Mouse (Mus musculus): Measurements from ENCODE around the gene Alox5. TPM values are rescaled to one million over a fixed set of nuclear protein-coding genes. Genes with fewer than 3 reads are reported as not detected.

Gene Alox5
- total and polyA plus RNA-seq, 3 experiments: not detected

DNA sequence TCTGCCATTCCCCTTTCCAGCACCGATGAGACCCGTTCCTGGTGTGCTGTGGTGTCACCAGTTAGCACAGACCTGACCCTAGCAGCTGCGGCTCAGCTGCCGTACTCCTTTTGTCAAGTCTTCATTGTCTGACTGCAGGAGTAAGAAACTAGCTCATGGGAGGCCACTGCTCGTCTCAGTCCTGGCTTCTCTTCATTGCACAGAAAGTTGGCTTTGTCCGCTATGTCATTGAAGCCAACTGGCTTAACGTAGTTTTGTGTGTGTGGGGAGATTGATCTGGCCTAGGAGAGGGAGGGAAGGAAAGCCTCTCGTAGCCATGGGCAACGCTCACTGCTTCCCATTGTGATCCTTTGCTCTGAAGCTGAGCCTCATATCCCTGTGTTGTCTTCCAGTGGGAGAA lies 55.7 kb downstream of the Alox5 start:
- no peak overlapping the region for H3K9ac ChIP-seq (ENCODE audit: insufficient read depth, low read depth)
- TF ChIP-seq TBP (conservative IDR thresholded peaks at IDR 0.05; ENCODE audit: low read depth, low read length) (no peak), JUND (conservative IDR thresholded peaks at IDR 0.05; ENCODE audit: low read depth, low read length) (no peak), MXI1 (IDR thresholded peaks at IDR 0.05; ENCODE audit: low read depth, low read length) (no peak), USF2 (conservative IDR thresholded peaks at IDR 0.05; ENCODE audit: low read depth, low read length) (no peak), CHD1 (IDR thresholded peaks at IDR 0.05; ENCODE audit: low read depth, low read length) (no peak), MAZ (IDR thresholded peaks at IDR 0.05; ENCODE audit: low read depth, low read length) (no peak), MAX (IDR thresholded peaks at IDR 0.05; ENCODE audit: low read length) (no peak)
- no peak overlapping the region for H3K4me3 ChIP-seq (replicated peaks in 1 of 3; ENCODE audit: low read depth in 2 of 3, low read length in 2 of 3, poor library complexity in 1 of 3)
- no peaks in the 10 kb centered on the region; a peak in 1 of 4 replicates for H3K4me1 ChIP-seq (ENCODE audit: control insufficient read depth in 1 of 2, insufficient read depth in 2 of 2)
- no peaks in the 10 kb centered on the region for H3K9me3 ChIP-seq (replicated peaks; ENCODE audit: low read length)
- in situ Hi-C loops (cut with MboI; ENCODE audit: low pct_ligation_motif_present, low pct_unique_long_range_greater_than_20kb, low sequenced_read_pairs): loop anchor here (25.0 kb wide), 2 partner anchors 193 to 393 kb away; partner anchors contain the start of gene Washc2
- DNase-seq (ENCODE audit: extremely low read depth): no peak
- no peaks in the 10 kb centered on the region for H3K27me3 ChIP-seq (replicated peaks)
- dilution Hi-C loops (cut with MboI; ENCODE audit: extremely low pct_ligation_motif_present, extremely low pct_unique_long_range_greater_than_20kb, low sequenced_read_pairs): no loop called here
- no peak overlapping the region for H3K4me2 ChIP-seq (ENCODE audit: insufficient read depth, low read depth, poor library complexity, severe bottlenecking)
- peaks cover 7 to 9% of the 10 kb centered on the region in 2 experiments for H3K36me3 ChIP-seq (replicated peaks in 1 of 2; ENCODE audit: control insufficient read depth in 1 of 2, insufficient read depth in 1 of 2, low read length in 1 of 2)
- no peaks in the 10 kb centered on the region for H3K79me2 ChIP-seq (replicated peaks; ENCODE audit: control insufficient read depth, extremely low read depth, insufficient read depth, poor library complexity, severe bottlenecking)
- no peak overlapping the region for H3K27ac ChIP-seq (ENCODE audit: insufficient read depth, low read depth)

- dilution Hi-C loops (cut with MboI; ENCODE audit: extremely low pct_ligation_motif_present, extremely low pct_unique_long_range_greater_than_20kb, low sequenced_read_pairs) (no loop called here), in situ Hi-C loops (cut with MboI; ENCODE audit: low pct_ligation_motif_present, low pct_unique_long_range_greater_than_20kb, low sequenced_read_pairs) (loop anchor here (25.0 kb wide), 2 partner anchors 190 to 390 kb away; partner anchors contain the start of gene Washc2)
- no peak overlapping the region for H3K9ac ChIP-seq (ENCODE audit: insufficient read depth, low read depth)
- peaks cover 3 to 9% of the 10 kb centered on the region in 2 experiments for H3K36me3 ChIP-seq (replicated peaks in 1 of 2; ENCODE audit: control insufficient read depth in 1 of 2, insufficient read depth in 1 of 2, low read length in 1 of 2)
- no peaks in the 10 kb centered on the region for H3K79me2 ChIP-seq (replicated peaks; ENCODE audit: control insufficient read depth, extremely low read depth, insufficient read depth, poor library complexity, severe bottlenecking)
- H3K4me2 ChIP-seq (ENCODE audit: insufficient read depth, low read depth, poor library complexity, severe bottlenecking): no peak overlapping the region
- H3K27ac ChIP-seq (ENCODE audit: insufficient read depth, low read depth): no peak overlapping the region
- TF ChIP-seq RAD21 (IDR thresholded peaks at IDR 0.05; ENCODE audit: low read depth, low read length) (no peak), ELF1 (IDR thresholded peaks at IDR 0.05; ENCODE audit: low read depth, low read length) (no peak), IRF4 (IDR thresholded peaks at IDR 0.05; ENCODE audit: low read depth, low read length) (no peak), ZMIZ1 (IDR thresholded peaks at IDR 0.05; ENCODE audit: low read depth, low read length) (no peak), MAFK (IDR thresholded peaks at IDR 0.05; ENCODE audit: insufficient replicate concordance, low read length) (no peak), SIN3A (IDR thresholded peaks at IDR 0.05; ENCODE audit: low read length) (no peak)
- H3K4me3 ChIP-seq (replicated peaks in 1 of 3; ENCODE audit: low read depth in 2 of 3, low read length in 2 of 3, poor library complexity in 1 of 3): no peak overlapping the region
- no peaks in the 10 kb centered on the region for H3K9me3 ChIP-seq (replicated peaks; ENCODE audit: low read length)
- no peaks in the 10 kb centered on the region; a peak in 1 of 4 replicates for H3K4me1 ChIP-seq (ENCODE audit: control insufficient read depth in 1 of 2, insufficient read depth in 2 of 2)
- H3K27me3 ChIP-seq (replicated peaks): no peaks in the 10 kb centered on the region
- no peak for DNase-seq (ENCODE audit: extremely low read depth)
These were observed 58.6 kb downstream of the Alox5 start for GRCm38 (mm10) chr6:116402426-116402825.

All from CH12.LX (cell line).